Mouse (Mus musculus) lung, embryonic 15.5 days (tissue): ENCODE measurements around the gene Dpp7. TPM values are rescaled to one million over a fixed set of nuclear protein-coding genes. Genes with fewer than 3 reads are reported as not detected.

Source experiments
- ATAC-seq: fragments of 200-750 bp; cut with Nextera tagmentation; 2 replicates; pipeline ENCODE4 v1.8.0; 2017; ENCODE audit warnings: moderate number of reproducible peaks, borderline replicate concordance; ENCODE audit not compliant: low FRiP score, low TSS enrichment; ENCODE audit errors: extremely low read depth
- H3K27ac ChIP-seq: fragments of 300-500 bp; sonication (generic); 2 replicates; pipeline ENCODE4 v1.5.1; 2015; ENCODE audit warnings: moderate library complexity, mild to moderate bottlenecking, inconsistent platforms
- H3K27me3 ChIP-seq: fragments of 300-500 bp; sonication (generic); 2 replicates; pipeline ENCODE4 v1.6.1; 2015; ENCODE audit warnings: inconsistent platforms
- H3K36me3 ChIP-seq: fragments of 300-500 bp; sonication (generic); 2 replicates; pipeline ENCODE4 v1.6.1; 2015; ENCODE audit warnings: inconsistent platforms
- H3K4me1 ChIP-seq: fragments of 300-500 bp; sonication (generic); 2 replicates; pipeline ENCODE4 v1.6.1; 2015; ENCODE audit warnings: inconsistent platforms
- H3K4me2 ChIP-seq: fragments of 300-500 bp; sonication (generic); 2 replicates; pipeline ENCODE4 v1.6.1; 2015; ENCODE audit warnings: inconsistent platforms, mild to moderate bottlenecking, moderate library complexity
- H3K4me3 ChIP-seq: fragments of 300-500 bp; sonication (generic); 2 replicates; pipeline ENCODE4 v1.5.1; 2015; ENCODE audit warnings: mild to moderate bottlenecking, inconsistent platforms
- H3K9ac ChIP-seq: fragments of 300-500 bp; sonication (generic); 2 replicates; pipeline ENCODE4 v1.6.1; 2015; ENCODE audit warnings: inconsistent platforms
- H3K9me3 ChIP-seq: fragments of 300-500 bp; sonication (generic); 2 replicates; pipeline ENCODE4 v1.6.1; 2016; ENCODE audit warnings: inconsistent platforms
- WGBS: fragments of 180-500 bp; shearing (Covaris S2); methylation state at CpG from one replicate; pipeline ENCODE4 v1.1.7; 2015; 5-methylcytosine and 5-hydroxymethylcytosine counted together
- polyA plus RNA-seq: library from polyadenylated mRNA; unstranded; fragments of >200 nt; fragmentation: Nextera tagmentation; extraction: Ambion mirVana; gene quantifications from 2 replicates; pipeline ENCODE4 v1.2.1, GENCODE M21; 2015

The Dpp7 gene
- polyA plus RNA-seq, 1 experiment from 2014 or later, result 14.9 TPM

DNA sequence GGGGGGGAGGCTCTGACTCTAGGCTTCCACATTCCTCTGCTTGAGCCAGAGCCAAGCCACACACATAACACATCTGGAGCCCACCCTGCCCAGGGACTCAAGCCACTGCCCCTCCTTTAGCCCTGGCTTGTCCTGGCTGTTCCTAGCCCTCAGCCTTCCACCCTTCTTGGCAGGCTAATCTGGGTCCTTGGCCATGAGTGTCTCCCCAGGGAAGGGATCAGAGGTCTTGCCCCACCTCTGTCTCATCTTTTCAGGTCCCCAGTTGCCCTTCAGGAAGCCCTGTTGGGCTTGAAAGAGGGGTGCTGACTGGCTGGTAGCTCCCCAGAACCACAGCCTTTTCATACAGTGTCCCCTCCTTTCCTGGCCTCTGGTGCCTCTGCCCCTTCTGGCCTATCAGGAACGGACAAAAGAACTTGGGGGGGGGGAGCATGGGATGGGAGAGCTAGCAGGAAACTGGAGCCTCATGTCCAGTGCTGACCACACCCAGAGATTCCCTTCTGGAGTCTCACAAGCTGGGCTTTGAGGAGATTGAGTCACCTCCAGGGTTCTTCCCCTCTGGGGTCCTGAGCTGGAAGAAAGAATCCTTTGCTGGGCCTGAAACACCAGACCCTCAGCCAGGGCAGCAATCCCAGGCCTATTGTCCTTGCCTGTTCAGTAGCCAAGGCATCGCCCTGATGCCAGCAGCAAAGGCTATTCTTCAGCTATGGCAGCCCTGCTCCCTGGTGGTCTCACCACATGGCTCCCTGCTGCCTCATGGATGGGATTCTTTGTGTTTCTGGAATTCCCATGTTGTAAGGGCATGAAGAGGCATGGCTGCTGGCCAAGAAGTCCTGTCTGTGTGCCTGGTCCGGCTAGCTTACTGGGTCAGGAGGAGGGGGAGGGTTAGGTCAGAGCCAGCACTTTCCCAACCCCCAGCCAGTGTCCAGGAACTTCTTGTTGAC lies 38.4 kb upstream of the Dpp7 start:
- H3K4me1 ChIP-seq, result peaks cover 19% of the 10 kb centered on the region
- H3K9ac ChIP-seq, result no peak overlapping the region
- ATAC-seq, result no peak
- H3K4me3 ChIP-seq, result no peak overlapping the region
- H3K27me3 ChIP-seq, result peaks cover 51% of the 10 kb centered on the region
- no peak overlapping the region for H3K27ac ChIP-seq
- H3K36me3 ChIP-seq, result no peaks in the 10 kb centered on the region
- H3K4me2 ChIP-seq, result no peak overlapping the region
- H3K9me3 ChIP-seq, result no peaks in the 10 kb centered on the region
- 28% methylated on average over 3 of the region's 3 CpGs for WGBS

DNA sequence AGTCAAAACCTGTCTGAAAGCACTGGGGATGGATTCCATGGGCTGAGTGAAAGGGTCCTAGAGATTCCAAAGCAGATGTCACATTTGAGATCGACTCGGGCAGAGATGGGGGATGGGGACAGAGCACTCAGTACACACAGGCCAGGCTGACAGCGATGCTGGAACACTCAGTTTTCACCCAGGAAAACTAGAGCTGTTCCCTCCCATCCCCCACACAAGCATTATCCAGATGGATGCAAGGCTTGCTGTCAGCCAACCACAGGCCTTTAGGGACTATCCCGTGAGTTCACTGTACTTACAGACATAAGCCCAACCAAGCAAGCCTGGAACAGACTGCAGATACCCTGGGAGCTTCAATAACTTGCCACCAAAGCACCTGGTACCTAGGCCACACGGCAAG lies 35.1 kb upstream of the Dpp7 start:
- Histone ChIP-seq H3K27ac (no peak overlapping the region), H3K4me3 (no peak overlapping the region), H3K4me1 (peaks cover 17% of the 10 kb centered on the region), H3K4me2 (no peak overlapping the region), H3K36me3 (no peaks in the 10 kb centered on the region), H3K9me3 (no peaks in the 10 kb centered on the region), H3K27me3 (peaks cover 19% of the 10 kb centered on the region), H3K9ac (no peak overlapping the region)
- no peak for ATAC-seq
- WGBS, result 51% methylated on average over 5 of the region's 5 CpGs

DNA sequence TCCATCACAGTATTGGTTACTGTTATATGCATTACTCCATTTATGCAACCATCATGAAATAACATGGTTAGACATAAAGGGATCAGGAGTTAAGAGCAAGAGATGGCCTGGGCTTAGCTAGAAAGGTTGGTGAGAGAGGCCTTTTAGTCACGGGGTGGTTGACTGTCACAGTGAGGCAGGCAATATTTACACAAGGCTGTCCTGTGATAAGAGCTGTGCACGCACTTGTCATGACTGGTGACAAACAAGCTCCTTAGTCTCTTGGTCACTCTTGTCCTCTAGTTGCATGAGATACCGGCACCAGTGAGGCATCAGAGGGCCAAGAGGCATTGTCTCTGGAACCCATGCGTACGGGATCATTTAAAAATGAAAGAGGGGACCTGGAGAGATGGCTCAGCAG lies 28.3 kb upstream of the Dpp7 start:
- no peak overlapping the region for H3K4me2 ChIP-seq
- ATAC-seq, result no peak
- no peak overlapping the region for H3K27ac ChIP-seq
- 50% methylated on average over 5 of the region's 5 CpGs for WGBS
- no peaks in the 10 kb centered on the region for H3K9me3 ChIP-seq
- H3K27me3 ChIP-seq, result no peaks in the 10 kb centered on the region; the same call in 1 of the 2 replicates
- H3K4me1 ChIP-seq, result no peaks in the 10 kb centered on the region
- H3K36me3 ChIP-seq, result no peaks in the 10 kb centered on the region
- no peak overlapping the region for H3K4me3 ChIP-seq
- H3K9ac ChIP-seq, result no peak overlapping the region

DNA sequence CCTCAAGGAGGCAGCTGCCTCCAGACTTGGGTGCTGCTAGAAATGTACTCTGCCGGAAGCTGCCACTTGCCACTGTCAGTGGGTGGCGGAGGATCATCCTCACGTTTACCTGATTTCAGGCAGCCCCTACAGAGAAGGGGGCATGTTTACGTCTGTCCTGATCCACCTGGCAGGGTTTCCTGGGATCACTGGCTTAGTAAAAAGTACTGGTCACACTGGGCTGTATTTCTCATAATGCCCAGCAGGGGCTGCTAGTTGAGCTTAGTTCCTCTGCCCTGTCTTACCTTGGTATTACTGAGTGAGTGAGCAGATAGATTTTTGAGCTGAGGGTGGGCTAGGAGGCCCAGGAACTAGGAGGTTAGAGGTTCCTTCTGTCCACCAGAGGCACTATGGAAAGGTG lies 20.4 kb upstream of the Dpp7 start:
- H3K9me3 ChIP-seq, result no peaks in the 10 kb centered on the region
- H3K27ac ChIP-seq, result no peak overlapping the region
- peaks cover 30% of the 10 kb centered on the region for H3K36me3 ChIP-seq
- H3K4me1 ChIP-seq, result peaks cover 26% of the 10 kb centered on the region
- H3K27me3 ChIP-seq, result no peaks in the 10 kb centered on the region
- 66% methylated on average over 4 of the region's 4 CpGs for WGBS
- no peak overlapping the region for H3K9ac ChIP-seq
- no peak for ATAC-seq
- H3K4me2 ChIP-seq, result no peak overlapping the region
- H3K4me3 ChIP-seq, result no peak overlapping the region

DNA sequence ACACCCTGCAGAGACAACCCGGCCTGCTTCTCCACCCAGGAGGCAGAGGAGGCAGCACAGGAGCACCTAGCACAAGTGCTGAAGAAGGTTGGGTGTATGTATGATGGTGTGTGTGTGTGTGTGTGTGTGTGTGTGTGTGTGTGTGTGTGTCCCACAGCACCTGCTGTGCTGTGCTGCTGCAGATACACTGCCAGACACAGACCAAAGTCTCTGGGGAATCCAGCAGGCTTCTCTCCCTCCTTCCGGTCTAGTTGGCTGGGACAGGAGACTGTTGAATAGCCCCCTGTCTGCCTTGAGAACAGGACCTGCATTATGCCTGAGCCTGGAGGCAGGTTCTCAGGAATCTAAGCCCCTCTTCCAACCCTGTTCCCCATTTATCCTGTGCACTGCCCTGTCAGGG lies 17.3 kb upstream of the Dpp7 start:
- no peaks in the 10 kb centered on the region for H3K27me3 ChIP-seq
- no peak for ATAC-seq
- H3K9ac ChIP-seq, result peak overlapping the region; percentile 67
- peaks cover 30% of the 10 kb centered on the region for H3K4me1 ChIP-seq
- H3K36me3 ChIP-seq, result peaks cover 30% of the 10 kb centered on the region
- H3K27ac ChIP-seq, result no peak overlapping the region
- H3K9me3 ChIP-seq, result no peaks in the 10 kb centered on the region
- 32% methylated on average over 2 of the region's 2 CpGs for WGBS
- H3K4me2 ChIP-seq, result peak overlapping the region; percentile 95
- H3K4me3 ChIP-seq, result peak overlapping the region; percentile 85

DNA sequence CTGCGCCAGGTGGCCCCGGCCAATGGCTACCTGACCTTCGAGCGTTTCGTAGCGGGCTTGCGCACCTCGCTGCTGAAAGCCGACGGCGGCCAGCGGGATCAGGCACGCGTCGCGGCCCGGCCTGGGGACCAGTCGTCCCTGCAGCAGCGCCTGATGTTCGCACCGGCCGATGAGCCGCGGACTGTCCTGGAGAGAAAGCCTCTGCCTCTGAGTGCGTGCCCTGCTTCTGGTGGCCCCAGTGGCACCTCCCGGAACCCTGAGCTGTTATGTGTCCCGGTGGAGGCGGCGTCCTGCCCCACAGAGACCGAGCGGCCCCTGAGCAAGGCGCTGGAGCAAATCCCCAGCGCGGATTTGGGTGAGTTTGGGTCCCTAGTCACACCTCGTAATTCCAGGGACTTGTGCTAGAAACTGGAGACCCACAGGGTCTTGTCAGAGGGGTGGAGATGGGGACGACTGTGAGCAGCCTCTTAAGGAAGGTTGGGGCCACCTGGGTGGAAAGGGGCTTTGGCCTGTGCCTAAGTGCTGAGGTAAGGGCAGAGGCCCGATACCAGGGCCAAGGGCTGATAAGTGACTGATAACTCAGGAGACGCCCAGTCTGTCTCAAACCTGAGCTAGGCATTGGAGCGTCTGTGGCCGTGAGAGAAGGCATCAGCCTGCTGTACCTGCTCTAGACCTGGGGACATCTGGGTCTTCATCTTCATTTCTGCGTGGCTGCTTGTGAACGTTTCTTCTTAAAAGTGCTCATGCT lies 16.7 kb upstream of the Dpp7 start:
- no peaks in the 10 kb centered on the region for H3K9me3 ChIP-seq
- peak overlapping the region; percentile 76 for H3K27ac ChIP-seq
- H3K27me3 ChIP-seq, result no peaks in the 10 kb centered on the region
- WGBS, result 2% methylated on average over 42 of the region's 42 CpGs
- H3K36me3 ChIP-seq, result peaks cover 24% of the 10 kb centered on the region
- H3K9ac ChIP-seq, result peak overlapping the region; percentile 67
- peak; percentile 16; the same call in 1 of the 2 replicates for ATAC-seq
- H3K4me1 ChIP-seq, result peaks cover 30% of the 10 kb centered on the region
- peak overlapping the region; percentile 95 for H3K4me2 ChIP-seq
- peak overlapping the region; percentile 85 for H3K4me3 ChIP-seq

DNA sequence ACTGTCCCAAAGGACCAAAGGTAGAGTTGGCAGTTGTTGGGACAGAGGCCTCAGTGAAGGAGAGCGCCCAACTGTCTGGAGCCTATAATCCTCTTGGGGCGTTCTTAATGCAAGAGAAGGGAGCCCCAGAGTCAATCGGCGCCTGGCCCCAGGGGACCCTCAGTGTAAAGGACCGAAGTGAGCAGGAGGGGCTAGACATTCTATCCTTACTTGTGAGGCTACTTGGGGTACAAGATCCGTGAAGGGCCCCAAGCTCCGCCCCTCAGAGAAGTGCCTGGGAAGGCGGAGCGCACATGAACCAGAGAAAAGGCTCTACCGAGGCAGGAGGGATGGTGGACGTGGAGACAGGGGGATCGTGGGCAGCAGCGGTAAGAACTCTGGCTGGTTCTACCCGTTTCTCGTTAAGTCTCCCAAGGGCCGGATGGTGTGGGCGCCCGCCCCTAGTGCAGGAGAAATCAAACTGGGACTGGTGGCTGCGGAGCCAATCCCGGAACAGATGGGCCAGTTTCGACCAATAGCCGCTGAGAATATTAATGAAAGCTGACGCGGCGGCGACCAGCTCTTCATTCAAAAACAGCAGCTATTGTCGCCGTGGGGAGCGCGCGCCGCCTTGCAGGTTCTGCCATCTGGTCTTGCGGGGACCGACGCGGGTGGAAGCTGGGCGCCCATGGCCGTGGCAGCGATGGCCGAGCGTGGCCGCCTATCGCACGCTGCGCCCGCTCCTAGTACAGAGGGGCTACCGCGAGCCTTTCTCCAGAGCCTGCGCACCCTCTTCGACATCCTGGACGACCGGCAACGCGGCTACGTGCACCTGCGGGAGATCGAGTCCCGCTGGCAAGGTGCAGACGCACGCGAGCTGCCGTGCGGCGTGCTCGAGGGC lies 15.8 kb upstream of the Dpp7 start, which contains the start of gene Sapcd2:
Sapcd2 (plus strand) TSS at position 558 of the 880 bp plus-strand sequence.
- WGBS, result 1% methylated on average over 65 of the region's 65 CpGs

DNA sequence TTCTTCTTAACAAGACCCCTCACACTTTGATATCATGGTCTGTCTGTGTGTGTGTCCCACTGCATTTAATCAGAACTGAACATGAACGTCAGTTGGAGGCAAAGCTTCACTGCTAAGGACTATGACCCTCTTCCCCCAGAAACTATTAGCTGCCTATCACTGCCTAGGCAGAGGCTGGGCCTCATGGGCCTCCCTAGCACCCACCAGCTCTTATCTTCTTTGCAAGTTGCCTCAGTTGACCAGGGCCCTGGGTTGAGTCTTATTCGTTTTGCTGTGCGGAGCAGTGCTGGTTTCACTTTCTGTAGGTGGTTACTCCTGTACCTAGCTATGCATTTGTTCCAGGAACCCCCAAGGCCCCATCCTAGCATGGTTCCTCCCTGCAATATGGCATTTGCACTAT lies 13.8 kb upstream of the Dpp7 start:
- Histone ChIP-seq H3K36me3 (no peaks in the 10 kb centered on the region), H3K4me3 (no peak overlapping the region), H3K27ac (no peak overlapping the region), H3K9me3 (no peaks in the 10 kb centered on the region), H3K9ac (no peak overlapping the region), H3K4me2 (no peak overlapping the region), H3K27me3 (peaks cover 6% of the 10 kb centered on the region), H3K4me1 (peaks cover 38% of the 10 kb centered on the region)
- ATAC-seq, result no peak
- WGBS, result 83% methylated on average over 3 of the region's 3 CpGs

More for the DNA sequence above, 15.8 kb upstream of the Dpp7 start, which contains the start of gene Sapcd2:
- no peaks in the 10 kb centered on the region for H3K27me3 ChIP-seq
- H3K4me2 ChIP-seq, result peak within 1 kb of the TSS; percentile 95
- peak within 1 kb of the TSS; percentile 67 for H3K9ac ChIP-seq
- ATAC-seq, result peak; percentile 93
- H3K9me3 ChIP-seq, result no peaks in the 10 kb centered on the region
- H3K4me1 ChIP-seq, result peaks cover 30% of the 10 kb centered on the region
- peaks cover 17% of the 10 kb centered on the region for H3K36me3 ChIP-seq
- peak within 1 kb of the TSS; percentile 81 for H3K27ac ChIP-seq
- H3K4me3 ChIP-seq, result peak within 1 kb of the TSS; percentile 85

DNA sequence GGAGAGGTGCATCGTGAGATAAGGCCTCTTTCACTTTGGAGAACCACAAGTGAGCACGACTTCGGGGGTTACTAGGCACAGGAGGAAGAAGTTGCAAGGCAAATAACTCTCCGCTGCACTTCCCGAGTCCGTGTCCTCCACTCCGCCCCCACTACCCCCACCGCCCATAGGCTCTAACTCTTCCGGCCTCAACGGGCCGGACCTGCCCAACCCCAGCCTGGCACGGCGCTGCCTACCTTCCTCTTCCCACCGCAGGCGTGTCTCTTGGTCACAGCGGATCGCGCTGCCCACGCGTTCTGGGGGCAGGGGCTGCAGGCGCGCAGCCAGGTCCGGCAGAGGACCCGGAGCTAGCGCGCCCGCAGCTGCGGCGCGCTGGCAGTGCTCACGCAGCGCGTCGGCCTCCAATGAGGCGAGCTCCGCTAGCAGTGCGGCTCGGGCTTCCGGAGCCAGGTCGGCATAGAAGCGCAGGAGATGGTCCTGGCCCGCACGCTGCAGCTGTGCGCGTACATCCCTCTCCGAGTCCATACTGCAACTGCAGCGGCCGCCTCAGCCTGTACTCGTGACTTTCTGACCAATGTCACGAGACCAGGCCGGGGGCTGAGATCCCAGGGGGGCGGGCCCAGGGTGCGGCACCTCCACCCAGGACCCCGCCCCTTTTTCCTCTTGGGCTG lies 9.1 kb upstream of the Dpp7 start, which contains the start of gene Uap1l1:
Uap1l1 (minus strand) TSS at position 592 of the 671 bp plus-strand sequence.
- H3K36me3 ChIP-seq, result no peaks in the 10 kb centered on the region
- H3K27ac ChIP-seq, result peak within 1 kb of the TSS; percentile 24
- peak within 1 kb of the TSS; percentile 100 for H3K4me2 ChIP-seq
- no peaks in the 10 kb centered on the region for H3K9me3 ChIP-seq
- peak within 1 kb of the TSS; percentile 73 for H3K4me3 ChIP-seq
- peaks cover 22% of the 10 kb centered on the region for H3K4me1 ChIP-seq
- peak; percentile 89 for ATAC-seq
- under 1% methylated on average over 54 of the region's 54 CpGs for WGBS
- peak within 1 kb of the TSS; percentile 75 for H3K9ac ChIP-seq
- H3K27me3 ChIP-seq, result peaks cover 17% of the 10 kb centered on the region

DNA sequence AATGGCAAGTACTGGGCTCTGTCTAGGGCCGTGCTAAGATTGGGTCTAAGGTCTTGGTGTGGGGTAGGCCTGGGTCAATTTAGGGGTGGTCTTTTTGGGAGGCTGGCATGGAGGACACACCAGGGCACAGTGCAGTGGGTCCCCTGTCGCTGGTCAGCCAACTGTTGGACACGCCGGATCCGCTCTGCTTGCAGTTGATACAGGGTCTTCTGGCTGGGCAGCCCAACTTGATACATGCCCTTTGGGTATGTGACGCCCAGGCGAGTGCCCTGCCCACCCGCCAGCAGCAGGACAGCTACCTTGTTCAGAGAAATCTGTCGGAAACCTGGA lies 8.6 kb upstream of the Dpp7 start:
- Histone ChIP-seq H3K9ac (peak overlapping the region; percentile 75), H3K4me1 (peaks cover 22% of the 10 kb centered on the region), H3K9me3 (no peaks in the 10 kb centered on the region), H3K36me3 (no peaks in the 10 kb centered on the region), H3K4me3 (peak overlapping the region; percentile 73), H3K4me2 (peak overlapping the region; percentile 100), H3K27ac (peak overlapping the region; percentile 24; the same call in 1 of the 2 replicates), H3K27me3 (peaks cover 17% of the 10 kb centered on the region)
- ATAC-seq, result no peak; the same call in 1 of the 2 replicates
- WGBS, result 25% methylated on average over 9 of the region's 9 CpGs

DNA sequence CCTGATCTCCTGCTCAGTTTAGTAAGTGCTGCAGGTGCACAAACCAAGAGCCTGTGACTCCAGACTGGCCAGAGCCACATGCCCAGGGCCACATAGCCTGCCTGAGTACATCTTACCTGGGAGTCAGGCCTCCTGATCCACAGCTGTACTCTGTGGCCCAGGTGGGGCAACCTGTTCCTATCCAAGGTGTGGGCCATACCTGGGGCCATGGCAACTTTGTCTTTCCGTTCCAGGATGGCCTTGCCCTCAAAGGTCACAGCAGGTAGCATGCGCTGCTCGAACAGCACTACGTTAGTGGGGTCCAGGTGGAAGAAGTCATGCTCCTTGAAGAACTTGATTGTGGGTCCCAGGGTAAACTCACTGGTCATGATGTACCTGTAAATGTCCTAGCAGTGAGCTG lies 8.2 kb upstream of the Dpp7 start:
- H3K36me3 ChIP-seq, result no peaks in the 10 kb centered on the region
- no peak overlapping the region for H3K9ac ChIP-seq
- peak overlapping the region; percentile 73; the same call in 1 of the 2 replicates for H3K4me3 ChIP-seq
- H3K4me2 ChIP-seq, result peak overlapping the region; percentile 100
- ATAC-seq, result no peak
- WGBS, result 82% methylated on average over 4 of the region's 4 CpGs
- no peak overlapping the region for H3K27ac ChIP-seq
- H3K4me1 ChIP-seq, result peaks cover 22% of the 10 kb centered on the region
- H3K9me3 ChIP-seq, result no peaks in the 10 kb centered on the region
- peaks cover 17% of the 10 kb centered on the region for H3K27me3 ChIP-seq
